Mouse (Mus musculus) MEL (cell line): Measurements from ENCODE around the gene Ptar1.

ENCODE experiments used
- CTCF ChIP-seq, 3 experiments: IDR thresholded peaks in 2 of 3; conservative IDR thresholded peaks in 1 of 3; 2 replicates each; pipeline ENCODE4 v1.5.1; 2011 to 2012; ENCODE audit warnings: low read length in 3 of 3, low read depth in 2 of 3, mild to moderate bottlenecking in 2 of 3, improper control_type of control experiment in 1 of 3, inconsistent platforms in 1 of 3, mixed read lengths in 1 of 3, moderate library complexity in 1 of 3; ENCODE audit not compliant: control insufficient read depth in 1 of 3, insufficient read depth in 1 of 3, poor library complexity in 1 of 3, severe bottlenecking in 1 of 3
- ELF1 ChIP-seq: IDR thresholded peaks from 2 replicates; pipeline ENCODE4 v1.6.1; 2014; ENCODE audit warnings: low read depth, mild to moderate bottlenecking, inconsistent platforms, low read length, improper control_type of control experiment, moderate library complexity
- EP300 ChIP-seq, 2 experiments: IDR thresholded peaks; 2 replicates each; pipeline ENCODE4 v1.6.1; 2011; ENCODE audit warnings: improper control_type of control experiment in 2 of 2, low read length in 2 of 2, low read depth in 1 of 2, mild to moderate bottlenecking in 1 of 2
- GATA1 ChIP-seq: IDR thresholded peaks from 2 replicates; pipeline ENCODE4 v1.6.1; 2011; ENCODE audit warnings: low read depth, low read length, improper control_type of control experiment
- HCFC1 ChIP-seq: IDR thresholded peaks from 2 replicates; pipeline ENCODE4 v1.6.1; 2012; ENCODE audit warnings: low read depth, mild to moderate bottlenecking, inconsistent platforms, low read length, improper control_type of control experiment, moderate library complexity
- KAT2A ChIP-seq: conservative IDR thresholded peaks from 2 replicates; pipeline ENCODE4 v1.6.1; 2012; ENCODE audit warnings: low read depth, low read length, improper control_type of control experiment, inconsistent platforms
- MAZ ChIP-seq: IDR thresholded peaks from 2 replicates; pipeline ENCODE4 v1.6.1; 2012; ENCODE audit warnings: low read depth, mild to moderate bottlenecking, inconsistent platforms, low read length, improper control_type of control experiment
- POLR2A ChIP-seq, 2 experiments: IDR thresholded peaks; 2 replicates each; pipeline ENCODE4 v1.6.1; 2011 to 2012; ENCODE audit warnings: low read length in 2 of 2, mild to moderate bottlenecking in 2 of 2, control low read depth in 1 of 2, improper control_type of control experiment in 1 of 2, low read depth in 1 of 2, moderate library complexity in 1 of 2; ENCODE audit not compliant: control insufficient read depth in 1 of 2, insufficient read depth in 1 of 2, poor library complexity in 1 of 2
- SMC3 ChIP-seq: IDR thresholded peaks from 2 replicates; pipeline ENCODE4 v1.6.1; 2011; ENCODE audit warnings: low read depth, low read length, improper control_type of control experiment
- TCF12 ChIP-seq: IDR thresholded peaks from 2 replicates; pipeline ENCODE4 v1.6.1; 2014; ENCODE audit warnings: low read depth, mild to moderate bottlenecking, inconsistent platforms, low read length, improper control_type of control experiment, moderate library complexity
- USF1 ChIP-seq: IDR thresholded peaks from 2 replicates; pipeline ENCODE4 v1.6.1; 2014; ENCODE audit warnings: low read depth, mild to moderate bottlenecking, inconsistent platforms, low read length, improper control_type of control experiment, moderate library complexity

- TF ChIP-seq SMC3 (no peak), ELF1 (no peak), EP300 (IDR thresholded peaks at IDR 0.05; ENCODE audit: low read depth in 1 of 2, low read length in 2 of 2) (no peak), CTCF (IDR thresholded peaks at IDR 0.05 in 2 of 3, conservative IDR thresholded peaks at IDR 0.05 in 1 of 3; ENCODE audit: control insufficient read depth in 1 of 3, insufficient read depth in 1 of 3, low read depth in 2 of 3, low read length in 3 of 3, poor library complexity in 1 of 3, severe bottlenecking in 1 of 3) (no peak), MAZ (no peak), GATA1 (no peak), KAT2A (no peak), USF1 (no peak), HCFC1 (no peak), TCF12 (no peak), POLR2A (IDR thresholded peaks at IDR 0.05; ENCODE audit: control insufficient read depth in 1 of 2, insufficient read depth in 1 of 2, low read depth in 1 of 2, low read length in 2 of 2, poor library complexity in 1 of 2) (no peak)
These were observed 10.6 kb downstream of the Ptar1 start for GRCm38 (mm10) chr19:23697861-23698260.
